Mouse (Mus musculus) C2C12 (cell line): ENCODE measurements around the gene Midn. TPM values are rescaled to one million over a fixed set of nuclear protein-coding genes. Genes with fewer than 3 reads are reported as not detected.

Experiments
- H3K27me3 ChIP-seq: one replicate; pipeline ENCODE4 v1.6.1; 2011; ENCODE audit not compliant: control insufficient read depth, insufficient read depth, insufficient read length
- H3K36me3 ChIP-seq: one replicate; pipeline ENCODE4 v1.6.1; 2011; ENCODE audit not compliant: control insufficient read depth, insufficient read depth
- H3K4me3 ChIP-seq: one replicate; pipeline ENCODE4 v1.5.1; 2011; ENCODE audit warnings: mild to moderate bottlenecking, control low read depth; ENCODE audit not compliant: poor library complexity, insufficient read depth, severe bottlenecking
- H3K79me2 ChIP-seq: one replicate; pipeline ENCODE4 v1.6.1; 2011; ENCODE audit not compliant: control insufficient read depth, insufficient read depth
- H3K79me3 ChIP-seq: one replicate; pipeline ENCODE4 v1.6.1; 2011; ENCODE audit warnings: low read depth, control low read depth
- H3ac ChIP-seq: one replicate; pipeline ENCODE3; 2011; ENCODE audit warnings: low read depth; ENCODE audit not compliant: control insufficient read depth, insufficient read length
- CEBPB ChIP-seq: IDR thresholded peaks from one replicate; pipeline ENCODE4 v1.6.1; 2011; ENCODE audit warnings: low read depth, mild to moderate bottlenecking, control low read depth, moderate library complexity
- CTCF ChIP-seq: IDR thresholded peaks from one replicate; pipeline ENCODE4 v1.5.1; 2011; ENCODE audit not compliant: control insufficient read depth, insufficient read depth, insufficient read length
- FOSL1 ChIP-seq: IDR thresholded peaks from one replicate; pipeline ENCODE4 v1.8.0; 2011; ENCODE audit warnings: mild to moderate bottlenecking, low read length; ENCODE audit not compliant: poor library complexity, insufficient read depth, severe bottlenecking
- MAX ChIP-seq: IDR thresholded peaks from one replicate; pipeline ENCODE4 v1.6.1; 2011; ENCODE audit warnings: mild to moderate bottlenecking, control low read depth
- MYOD1 ChIP-seq: IDR thresholded peaks from one replicate; pipeline ENCODE4 v1.6.1; 2011; ENCODE audit warnings: low read depth; ENCODE audit not compliant: control insufficient read depth, insufficient read length
- MYOG ChIP-seq: IDR thresholded peaks from one replicate; pipeline ENCODE4 v1.6.1; 2011; ENCODE audit not compliant: control insufficient read depth, insufficient read length; ENCODE audit errors: extremely low read depth
- USF1 ChIP-seq: IDR thresholded peaks from one replicate; pipeline ENCODE4 v1.6.1; 2011; ENCODE audit warnings: low read depth, mild to moderate bottlenecking, control low read depth, moderate library complexity
- polyA plus RNA-seq: library from polyadenylated mRNA; unstranded; fragments of >200 nt; fragmentation: generic; extraction: Trizol; gene quantifications from one replicate; pipeline ENCODE4 v1.2.1, GENCODE M21; 2012; ENCODE audit warnings: missing spikeins

The Midn gene
- polyA plus RNA-seq, 1 experiment, result 77.5 TPM

DNA sequence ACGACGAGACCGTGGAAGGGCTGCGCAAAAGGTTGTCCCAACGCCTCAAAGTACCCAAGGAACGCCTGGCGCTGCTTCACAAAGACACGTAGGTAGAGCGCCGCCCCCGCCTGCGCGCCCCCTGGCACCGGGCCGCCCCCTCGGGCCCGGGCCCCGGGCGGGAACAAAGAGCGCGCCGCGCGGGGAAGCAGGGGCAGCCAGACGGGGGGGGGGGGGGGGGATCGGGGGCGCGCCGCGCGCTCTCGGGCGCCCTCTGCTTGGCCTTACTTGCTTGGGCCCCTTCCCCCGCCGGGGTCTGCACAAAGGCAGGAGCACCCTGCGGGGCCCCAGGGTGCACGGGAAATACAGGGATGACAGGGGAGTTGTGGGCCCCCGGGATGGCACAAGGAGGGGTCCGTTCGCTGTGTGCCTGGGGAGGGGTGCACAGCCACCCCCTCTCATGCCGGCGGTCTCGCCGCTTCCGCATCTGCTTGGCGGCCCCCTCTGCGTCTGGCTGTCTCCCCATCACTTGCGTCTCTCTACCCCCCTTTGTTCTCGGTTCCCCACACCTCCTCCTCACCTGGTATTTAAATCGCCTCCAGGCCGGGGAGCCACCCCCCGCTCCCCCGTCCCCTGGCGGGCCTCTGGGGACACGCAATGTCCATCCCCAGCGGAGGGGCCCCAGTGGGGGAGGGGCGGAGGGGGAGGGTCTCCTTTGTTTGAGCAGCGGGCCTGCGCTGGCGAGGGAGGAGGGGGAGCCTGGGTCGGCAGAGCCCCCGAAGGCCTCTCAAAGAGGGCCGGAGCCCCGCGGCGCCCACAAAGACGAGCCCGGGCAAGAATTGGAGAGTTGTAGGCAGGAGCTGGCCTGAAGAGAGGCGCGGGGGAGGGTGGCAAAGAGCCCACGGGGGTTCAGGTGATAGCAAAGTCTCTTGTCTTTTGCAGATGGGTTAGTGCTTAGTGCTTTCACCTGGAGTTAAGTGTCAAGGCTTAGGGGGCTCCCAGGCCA, 2.4 kb downstream of the Midn start:
- Histone ChIP-seq H3K36me3 (peaks cover 69% of the 10 kb centered on the region), H3ac (peak overlapping the region; percentile 98), H3K79me2 (peaks cover 85% of the 10 kb centered on the region), H3K79me3 (peaks cover 68% of the 10 kb centered on the region), H3K4me3 (peak overlapping the region; percentile 93), H3K27me3 (no peaks in the 10 kb centered on the region)
- TF ChIP-seq MYOG, result no peak
- no peak for TF ChIP-seq MAX

GRCm38 (mm10) chr10:80151211-80152034, 3.4 kb downstream of the Midn start:
- TF ChIP-seq MAX, result peak; percentile 14
- TF ChIP-seq MYOD1, result no peak
- peak overlapping the region; percentile 98 for H3ac ChIP-seq
- H3K27me3 ChIP-seq, result no peaks in the 10 kb centered on the region
- H3K36me3 ChIP-seq, result peaks cover 71% of the 10 kb centered on the region
- H3K79me2 ChIP-seq, result peaks cover 85% of the 10 kb centered on the region
- H3K4me3 ChIP-seq, result peak overlapping the region; percentile 93
- peaks cover 69% of the 10 kb centered on the region for H3K79me3 ChIP-seq

DNA sequence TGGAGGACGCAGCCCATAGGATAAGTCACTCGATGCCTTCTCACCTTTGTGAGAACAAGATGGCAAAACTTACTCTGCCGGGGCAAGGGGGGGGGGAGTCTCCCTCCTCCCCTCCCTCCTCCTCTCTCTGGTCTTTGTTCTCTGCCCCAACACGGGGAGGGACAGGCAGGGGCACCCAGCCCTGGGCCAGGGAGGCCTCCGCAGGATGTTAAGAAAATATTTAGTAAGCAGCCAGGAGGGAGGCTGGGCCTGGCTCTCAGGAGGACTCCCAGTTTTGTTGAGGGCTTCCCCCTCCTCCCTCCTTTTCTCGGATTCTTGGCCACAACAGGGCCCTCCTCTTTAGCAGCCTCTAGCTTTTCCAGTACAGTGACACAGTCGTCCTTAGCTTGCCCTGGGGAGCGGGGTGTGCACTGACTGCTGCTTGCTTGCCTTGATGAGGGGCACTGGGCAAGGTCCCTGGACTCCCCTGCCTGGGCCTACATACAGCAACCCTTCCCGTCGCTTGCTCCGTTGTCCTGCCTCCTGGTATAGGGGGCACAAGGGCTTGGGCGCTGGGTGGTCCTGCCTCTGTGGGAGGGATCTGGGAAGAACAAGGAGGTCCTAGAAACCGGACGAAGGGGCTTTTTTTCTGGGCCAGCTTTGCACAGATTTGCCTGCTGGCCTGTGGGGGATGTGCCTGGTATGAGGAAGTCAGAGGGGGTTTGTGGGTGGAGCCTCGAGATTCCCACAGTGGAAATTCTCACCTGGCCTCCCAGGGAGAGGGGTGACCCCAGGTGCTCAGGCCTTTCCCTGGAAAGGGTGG, 4.2 kb downstream of the Midn start:
- H3K27me3 ChIP-seq, result no peaks in the 10 kb centered on the region
- H3K4me3 ChIP-seq, result peak overlapping the region; percentile 93
- H3ac ChIP-seq, result peak overlapping the region; percentile 98
- peaks cover 76% of the 10 kb centered on the region for H3K36me3 ChIP-seq
- H3K79me2 ChIP-seq, result peaks cover 88% of the 10 kb centered on the region
- H3K79me3 ChIP-seq, result peaks cover 68% of the 10 kb centered on the region
- TF ChIP-seq MAX, result no peak

GRCm38 (mm10) chr10:80152873-80153260, 4.8 kb downstream of the Midn start:
- no peaks in the 10 kb centered on the region for H3K27me3 ChIP-seq
- H3K36me3 ChIP-seq, result peaks cover 81% of the 10 kb centered on the region
- H3K79me2 ChIP-seq, result peaks cover 91% of the 10 kb centered on the region
- peaks cover 68% of the 10 kb centered on the region for H3K79me3 ChIP-seq
- TF ChIP-seq USF1 (no peak), FOSL1 (no peak), CTCF (no peak), MYOG (no peak), CEBPB (no peak), MYOD1 (no peak), MAX (no peak)
- peak overlapping the region; percentile 98 for H3ac ChIP-seq
- peak overlapping the region; percentile 93 for H3K4me3 ChIP-seq

DNA sequence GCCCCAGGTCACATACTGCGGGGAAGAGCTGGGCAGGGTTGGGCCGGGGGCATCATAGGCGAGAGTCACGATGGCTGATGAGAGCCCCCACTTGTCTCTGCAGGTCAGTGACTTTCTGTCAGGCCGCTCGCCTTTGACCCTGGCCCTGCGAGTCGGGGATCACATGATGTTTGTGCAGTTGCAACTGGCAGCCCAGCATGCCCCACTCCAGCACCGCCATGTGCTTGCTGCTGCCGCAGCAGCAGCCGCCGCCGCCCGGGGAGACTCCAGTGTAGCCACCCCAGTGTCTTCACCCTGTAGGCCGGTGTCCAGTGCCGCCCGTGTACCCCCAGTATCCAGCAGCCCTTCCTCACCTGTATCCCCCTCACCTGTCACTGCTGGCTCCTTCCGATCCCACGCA, 5.6 kb downstream of the Midn start:
- peaks cover 88% of the 10 kb centered on the region for H3K36me3 ChIP-seq
- H3ac ChIP-seq, result peak overlapping the region; percentile 25
- TF ChIP-seq USF1 (no peak), MYOG (no peak), MYOD1 (no peak), CTCF (no peak), MAX (no peak), CEBPB (no peak), FOSL1 (no peak)
- H3K79me2 ChIP-seq, result peaks cover 88% of the 10 kb centered on the region
- no peaks in the 10 kb centered on the region for H3K27me3 ChIP-seq
- H3K4me3 ChIP-seq, result no peak overlapping the region
- peaks cover 68% of the 10 kb centered on the region for H3K79me3 ChIP-seq
